Mouse (Mus musculus) neutrophil, adult 5-6 weeks (primary cell): ENCODE measurements around the gene Fn1. TPM values are rescaled to one million over a fixed set of nuclear protein-coding genes. Genes with fewer than 3 reads are reported as not detected.
A peak's percentile ranks its signal among the peaks of the same experiment; 100 is the strongest.

ENCODE experiments used
- ATAC-seq: fragments of 151-379, 151-347 bp; 2 replicates; pipeline ENCODE4 v1.8.0; 2017; ENCODE audit warnings: mild to moderate bottlenecking, moderate TSS enrichment; ENCODE audit not compliant: insufficient number of reproducible peaks, poor library complexity, low FRiP score, severe bottlenecking; ENCODE audit errors: extremely low read depth
- total RNA-seq: library from RNA; stranded (forward); fragments of 200-1000 nt; gene quantifications from 2 replicates; pipeline ENCODE4 v1.2.3, GENCODE M21; 2017

Fn1 gene
- total RNA-seq, 1 experiment from 2014 or later, result 40.0 TPM

DNA sequence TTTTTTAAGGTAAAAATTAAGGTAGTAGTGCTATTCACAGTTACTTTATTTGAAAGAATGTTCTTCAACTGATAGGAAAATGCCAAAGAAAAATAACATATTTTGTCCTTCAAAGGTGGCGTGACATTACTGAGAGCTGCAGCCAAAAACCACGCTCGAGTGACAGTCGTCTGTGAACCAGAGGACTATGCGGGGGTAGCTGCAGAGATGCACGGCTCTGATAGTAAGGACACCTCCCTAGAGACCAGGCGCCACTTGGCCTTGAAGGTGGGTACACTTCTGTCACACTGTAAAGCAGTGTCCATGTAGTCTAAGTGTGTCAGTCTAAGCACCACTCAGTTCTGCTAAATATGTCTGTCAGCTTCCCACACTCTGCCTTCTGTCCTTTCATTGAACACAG is 88.7 kb downstream of the Fn1 start:
- no peak for ATAC-seq

DNA sequence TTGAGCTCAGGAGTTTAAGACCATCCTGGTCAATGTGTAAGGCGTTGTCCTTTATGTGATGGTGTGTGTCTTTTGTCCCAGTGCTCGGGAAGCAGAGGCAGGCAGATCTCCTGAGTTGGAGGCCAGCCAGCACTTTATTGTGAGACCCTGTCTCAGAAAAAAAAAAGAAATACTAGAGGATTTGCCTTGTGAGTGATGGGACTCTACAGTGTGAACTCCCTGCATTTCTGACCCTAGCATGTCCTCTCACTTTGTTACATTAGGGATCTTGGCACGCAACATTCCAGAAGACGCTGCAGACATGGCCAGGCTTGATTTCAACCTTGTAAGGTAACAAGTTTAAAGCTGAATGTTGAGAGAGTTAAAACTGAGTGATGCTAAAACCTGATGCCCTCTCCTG is 92.4 kb downstream of the Fn1 start:
- ATAC-seq, result no peak

DNA sequence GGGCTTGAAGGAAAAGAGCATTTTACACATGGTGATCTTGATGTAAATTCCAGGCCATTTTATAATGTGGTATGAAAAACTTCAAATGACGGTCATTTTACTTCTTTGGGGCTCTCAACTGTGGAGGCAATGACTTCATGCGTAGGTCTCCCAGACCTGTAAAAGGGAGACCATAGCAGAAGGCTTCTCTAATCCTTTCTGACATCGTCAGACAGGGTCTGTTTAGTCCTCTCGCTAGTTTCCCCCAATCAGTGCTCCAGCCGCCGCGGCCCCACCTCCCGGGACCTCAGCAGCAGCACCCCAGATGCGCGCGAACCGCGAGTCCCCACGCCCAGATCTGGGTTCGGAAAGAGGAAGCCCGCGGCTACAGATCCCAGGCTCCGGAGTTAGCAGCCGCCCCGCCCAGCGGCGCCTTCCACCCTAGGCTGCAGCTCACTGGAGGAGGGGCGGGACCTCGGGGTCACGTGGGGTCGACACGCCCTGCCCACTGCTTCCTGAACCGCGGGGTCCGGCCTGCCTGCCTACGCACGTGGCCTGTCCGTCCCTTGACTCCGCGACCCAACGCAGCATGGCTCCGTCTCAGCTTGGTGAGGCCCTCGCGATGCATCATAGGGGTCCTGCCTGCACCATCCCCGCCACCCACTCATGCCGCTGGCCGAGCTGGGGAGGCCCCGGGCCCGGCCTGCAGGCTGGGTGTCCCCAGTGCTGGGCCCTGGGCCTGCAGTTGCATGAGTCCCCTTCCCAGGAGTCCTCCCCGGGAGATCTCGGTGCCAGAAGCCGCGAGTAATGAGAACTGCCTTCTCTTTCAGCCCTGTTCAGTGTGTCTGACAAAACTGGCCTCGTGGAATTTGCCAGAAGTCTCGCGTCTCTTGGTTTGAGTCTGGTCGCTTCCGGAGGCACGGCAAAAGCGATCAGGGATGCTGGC is 96.0 kb downstream of the Fn1 start, which contains the start of gene Atic:
Atic (plus strand) TSS at position 463 of the 925 bp plus-strand sequence.
- peak; percentile 90 for ATAC-seq

DNA sequence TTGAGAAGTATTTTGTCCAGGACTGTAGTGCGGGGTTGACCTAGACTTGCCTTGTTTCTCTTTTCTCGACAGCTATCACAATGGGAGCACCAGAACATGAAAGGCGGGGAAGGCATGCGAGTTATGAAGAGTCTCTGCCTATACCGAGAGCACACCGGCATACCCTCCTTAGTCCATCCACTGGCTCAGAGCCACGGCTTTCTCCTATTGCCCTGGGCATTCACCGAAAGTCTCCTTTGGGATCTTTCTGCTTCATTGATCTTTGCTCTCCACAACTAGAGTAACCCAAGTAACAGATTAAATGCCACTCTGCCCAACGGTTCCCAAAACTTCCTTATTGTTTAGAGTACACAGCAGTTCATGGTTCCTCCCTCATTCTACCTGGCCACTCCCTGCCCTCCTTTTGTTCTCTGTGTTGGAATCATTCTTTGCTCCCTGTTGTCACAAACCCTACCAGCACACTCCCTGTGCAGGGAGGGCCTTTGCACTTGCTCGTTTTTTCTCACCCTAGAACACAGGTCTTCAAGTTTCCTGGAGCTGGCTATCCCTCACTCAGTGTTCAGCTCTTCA is 102.3 kb downstream of the Fn1 start:
- ATAC-seq, result no peak

DNA sequence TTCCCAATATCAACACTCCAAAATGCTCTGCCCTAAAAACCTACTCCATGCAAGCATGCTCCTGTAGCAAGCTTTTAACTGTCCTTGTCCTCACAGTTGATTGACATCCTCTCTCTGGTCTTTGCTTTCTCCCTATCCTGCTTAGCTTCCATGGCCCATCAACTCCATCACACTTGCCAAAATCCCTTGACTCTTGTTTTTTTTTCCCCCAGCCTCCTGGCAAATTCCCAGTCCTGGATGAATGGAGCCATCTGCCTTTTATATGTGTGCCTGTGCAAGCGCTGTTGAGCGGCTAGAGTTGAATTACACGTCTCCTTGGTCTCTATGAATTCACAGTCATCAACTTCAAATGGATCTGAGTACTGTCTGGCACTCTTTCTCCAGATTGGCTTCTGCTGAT is 112.6 kb downstream of the Fn1 start:
- ATAC-seq, result no peak

DNA sequence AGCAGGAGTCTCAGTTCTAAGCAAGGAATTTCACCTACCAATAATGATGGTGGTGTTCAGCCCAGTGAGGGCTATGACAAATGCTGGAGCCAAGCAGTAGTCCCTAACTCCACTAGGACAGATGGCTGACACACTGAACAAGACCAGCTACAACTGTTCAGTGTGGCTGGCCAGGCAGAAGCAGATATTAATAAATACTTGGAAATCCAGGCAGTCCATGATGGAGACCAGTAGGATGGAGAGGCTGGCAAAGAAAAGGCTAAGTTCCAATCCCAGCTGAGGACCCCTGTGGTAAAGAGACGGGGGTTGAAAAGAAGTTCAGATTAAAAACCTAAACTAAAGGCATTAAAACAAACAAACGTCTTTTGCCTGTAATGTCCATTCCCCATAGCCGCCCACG is 113.4 kb downstream of the Fn1 start:
- ATAC-seq, result no peak

Other genes with a start within 250 kb of the Fn1 start
- gene Abca12, start 238.3 kb downstream of the Fn1 start, total RNA-seq, result not detected in 2 replicates
- 40.9 and 46.6 TPM in 2 replicates for gene Atic, start 96.0 kb downstream of the Fn1 start, total RNA-seq